Mouse (Mus musculus) CH12.LX (cell line): ENCODE data around the gene Exoc6. TPM values are rescaled to one million over a fixed set of nuclear protein-coding genes. Genes with fewer than 3 reads are reported as not detected.

Source experiments
- DNase-seq: peaks from one replicate; pipeline ENCODE4 v3.0.0-alpha.2; 2013; ENCODE audit errors: extremely low read depth
- H3K27ac ChIP-seq: 2 replicates; pipeline ENCODE4 v1.5.1; 2012; ENCODE audit warnings: low read depth, mild to moderate bottlenecking, control low read depth, moderate library complexity; ENCODE audit not compliant: insufficient read depth
- H3K27me3 ChIP-seq: replicated peaks from 2 replicates; pipeline ENCODE3; 2012; ENCODE audit warnings: inconsistent platforms
- H3K36me3 ChIP-seq, 2 experiments: replicated peaks in 1 of 2; 2 replicates each; pipeline versions ENCODE3 to v1.6.1; 2012; ENCODE audit warnings: inconsistent platforms in 1 of 2, low read length in 1 of 2, mild to moderate bottlenecking in 1 of 2, mixed read lengths in 1 of 2, moderate library complexity in 1 of 2; ENCODE audit not compliant: control insufficient read depth in 1 of 2, insufficient read depth in 1 of 2
- H3K4me1 ChIP-seq, 2 experiments: 2 replicates each; pipeline ENCODE4 v1.6.1; 2012; ENCODE audit warnings: inconsistent platforms in 1 of 2, moderate library complexity in 1 of 2; ENCODE audit not compliant: insufficient read depth in 2 of 2, control insufficient read depth in 1 of 2
- H3K4me2 ChIP-seq: 2 replicates; pipeline ENCODE4 v1.6.1; 2012; ENCODE audit warnings: low read depth, mild to moderate bottlenecking, control low read depth; ENCODE audit not compliant: poor library complexity, insufficient read depth, severe bottlenecking
- H3K4me3 ChIP-seq, 3 experiments: fragments of 150-350 bp in 1 of 3; sonication (generic) in 1 of 3; replicated peaks in 1 of 3; 2 replicates each; pipeline versions ENCODE3 to v1.5.1; 2011 to 2012; ENCODE audit warnings: low read depth in 2 of 3, low read length in 2 of 3, mild to moderate bottlenecking in 2 of 3, moderate library complexity in 2 of 3, control low read depth in 1 of 3, improper control_type of control experiment in 1 of 3, inconsistent platforms in 1 of 3, mixed read lengths in 1 of 3; ENCODE audit not compliant: poor library complexity in 1 of 3
- H3K79me2 ChIP-seq: replicated peaks from 2 replicates; pipeline ENCODE4 v1.6.1; 2012; ENCODE audit warnings: mild to moderate bottlenecking, moderate library complexity; ENCODE audit not compliant: control insufficient read depth, poor library complexity, insufficient read depth, severe bottlenecking; ENCODE audit errors: extremely low read depth
- H3K9ac ChIP-seq: 2 replicates; pipeline ENCODE4 v1.6.1; 2012; ENCODE audit warnings: low read depth, mild to moderate bottlenecking, control low read depth, moderate library complexity; ENCODE audit not compliant: insufficient read depth
- H3K9me3 ChIP-seq: replicated peaks from 2 replicates; pipeline ENCODE3; 2012; ENCODE audit warnings: low read length, inconsistent platforms, mixed read lengths
- BHLHE40 ChIP-seq: IDR thresholded peaks from 2 replicates; pipeline ENCODE4 v1.6.1; 2011; ENCODE audit warnings: mild to moderate bottlenecking, low read depth, low read length, improper control_type of control experiment
- CHD1 ChIP-seq: IDR thresholded peaks from 2 replicates; pipeline ENCODE4 v1.6.1; 2012; ENCODE audit warnings: low read depth, low read length, improper control_type of control experiment, inconsistent platforms
- CHD2 ChIP-seq: IDR thresholded peaks from 2 replicates; pipeline ENCODE4 v1.6.1; 2011; ENCODE audit warnings: low read length, improper control_type of control experiment
- CTCF ChIP-seq, 2 experiments: IDR thresholded peaks in 1 of 2; conservative IDR thresholded peaks in 1 of 2; 2 replicates each; pipeline ENCODE4 v1.5.1; 2011 to 2012; ENCODE audit warnings: low read depth in 2 of 2, low read length in 2 of 2, improper control_type of control experiment in 1 of 2, inconsistent platforms in 1 of 2, mild to moderate bottlenecking in 1 of 2, moderate library complexity in 1 of 2
- ETS1 ChIP-seq: conservative IDR thresholded peaks from 2 replicates; pipeline ENCODE4 v1.6.1; 2012; ENCODE audit warnings: low read depth, mild to moderate bottlenecking, inconsistent platforms, low read length, improper control_type of control experiment, moderate library complexity
- GABPA ChIP-seq: IDR thresholded peaks from 2 replicates; pipeline ENCODE4 v1.6.1; 2012; ENCODE audit warnings: low read depth, low read length, improper control_type of control experiment, inconsistent platforms; ENCODE audit not compliant: insufficient replicate concordance
- HCFC1 ChIP-seq: IDR thresholded peaks from 2 replicates; pipeline ENCODE4 v1.6.1; 2012; ENCODE audit warnings: low read depth, mild to moderate bottlenecking, inconsistent platforms, low read length, improper control_type of control experiment
- JUN ChIP-seq: IDR thresholded peaks from 2 replicates; pipeline ENCODE4 v1.6.1; 2011; ENCODE audit warnings: low read depth, mild to moderate bottlenecking, low read length, improper control_type of control experiment, moderate library complexity; ENCODE audit not compliant: insufficient read depth
- JUND ChIP-seq: conservative IDR thresholded peaks from 2 replicates; pipeline ENCODE4 v1.6.1; 2011; ENCODE audit warnings: low read depth, low read length, improper control_type of control experiment
- MAFK ChIP-seq: IDR thresholded peaks from 2 replicates; pipeline ENCODE4 v1.6.1; 2011; ENCODE audit warnings: low read length, improper control_type of control experiment; ENCODE audit not compliant: insufficient replicate concordance
- MAX ChIP-seq: IDR thresholded peaks from 2 replicates; pipeline ENCODE4 v1.6.1; 2011; ENCODE audit warnings: low read length, improper control_type of control experiment
- MAZ ChIP-seq: IDR thresholded peaks from 2 replicates; pipeline ENCODE4 v1.6.1; 2012; ENCODE audit warnings: low read depth, mild to moderate bottlenecking, inconsistent platforms, low read length, improper control_type of control experiment, moderate library complexity
- MEF2A ChIP-seq: IDR thresholded peaks from 2 replicates; pipeline ENCODE4 v1.6.1; 2014; ENCODE audit warnings: low read depth, mild to moderate bottlenecking, inconsistent platforms, low read length, improper control_type of control experiment, borderline replicate concordance
- MXI1 ChIP-seq: IDR thresholded peaks from 2 replicates; pipeline ENCODE4 v1.6.1; 2011; ENCODE audit warnings: mild to moderate bottlenecking, low read depth, low read length, improper control_type of control experiment
- MYC ChIP-seq: IDR thresholded peaks from 2 replicates; pipeline ENCODE4 v1.6.1; 2011; ENCODE audit warnings: low read depth, mild to moderate bottlenecking, improper control_type of control experiment, low read length
- NELFE ChIP-seq: IDR thresholded peaks from 2 replicates; pipeline ENCODE4 v1.6.1; 2011; ENCODE audit warnings: low read depth, low read length, improper control_type of control experiment
- NRF1 ChIP-seq: IDR thresholded peaks from 2 replicates; pipeline ENCODE4 v1.6.1; 2014; ENCODE audit warnings: low read depth, mild to moderate bottlenecking, inconsistent platforms, low read length, improper control_type of control experiment, moderate library complexity
- PAX5 ChIP-seq: IDR thresholded peaks from 2 replicates; pipeline ENCODE4 v1.6.1; 2012; ENCODE audit warnings: low read length, inconsistent platforms, mixed read lengths
- POLR2A ChIP-seq: IDR thresholded peaks from 2 replicates; pipeline ENCODE4 v1.6.1; 2011; ENCODE audit warnings: low read depth, mild to moderate bottlenecking, improper control_type of control experiment, low read length
- RAD21 ChIP-seq: IDR thresholded peaks from 2 replicates; pipeline ENCODE4 v1.6.1; 2011; ENCODE audit warnings: low read depth, mild to moderate bottlenecking, low read length, improper control_type of control experiment, moderate library complexity
- RCOR1 ChIP-seq: conservative IDR thresholded peaks from 2 replicates; pipeline ENCODE4 v1.6.1; 2012; ENCODE audit warnings: low read depth, mild to moderate bottlenecking, inconsistent platforms, low read length, improper control_type of control experiment
- SIN3A ChIP-seq: IDR thresholded peaks from 2 replicates; pipeline ENCODE4 v1.6.1; 2012; ENCODE audit warnings: low read length, improper control_type of control experiment, inconsistent platforms
- SMC3 ChIP-seq: IDR thresholded peaks from 2 replicates; pipeline ENCODE4 v1.6.1; 2011; ENCODE audit warnings: low read depth, low read length, improper control_type of control experiment
- USF1 ChIP-seq: IDR thresholded peaks from 2 replicates; pipeline ENCODE4 v1.6.1; 2014; ENCODE audit warnings: low read depth, mild to moderate bottlenecking, inconsistent platforms, low read length, improper control_type of control experiment
- USF2 ChIP-seq: conservative IDR thresholded peaks from 2 replicates; pipeline ENCODE4 v1.6.1; 2011; ENCODE audit warnings: low read depth, low read length, improper control_type of control experiment
- ZNF384 ChIP-seq: IDR thresholded peaks from 2 replicates; pipeline ENCODE4 v1.6.1; 2012; ENCODE audit warnings: low read depth, low read length, improper control_type of control experiment, inconsistent platforms
- dilution Hi-C: fragments of 300-500 bp; cut with MboI; formaldehyde crosslinking; loops from 2 replicates; pipeline ENCODE4 v1.14.3; 2020; ENCODE audit warnings: low sequenced_read_pairs; ENCODE audit not compliant: extremely low pct_unique_long_range_greater_than_20kb, extremely low pct_ligation_motif_present
- in situ Hi-C: fragments of 300-500 bp; cut with MboI; formaldehyde crosslinking; loops from 3 replicates; pipeline ENCODE4 v1.14.3; 2019; ENCODE audit warnings: low sequenced_read_pairs, low pct_ligation_motif_present, low pct_unique_long_range_greater_than_20kb, mixed read lengths
- polyA plus RNA-seq: library from polyadenylated mRNA; unstranded; fragments of >175 nt; gene quantifications from 2 replicates; pipeline ENCODE4 v1.2.1, GENCODE M21; 2012; ENCODE audit warnings: low read depth; ENCODE audit not compliant: insufficient read length
- total RNA-seq, 2 experiments: library from RNA; depleted of rRNA; stranded (reverse); fragments of 300-350 nt in 1 of 2; fragments of >200 nt in 1 of 2; gene quantifications; 2 replicates each; pipeline ENCODE4 v1.2.3; 2012 to 2014

Exoc6 gene
- total and polyA plus RNA-seq, 3 experiments: 8.0 to 18.5 (median 12.1) TPM

GRCm38 (mm10) chr19:37612893-37613292, 62.7 kb downstream of the Exoc6 start:
- no peaks in the 10 kb centered on the region for H3K9me3 ChIP-seq
- H3K27ac ChIP-seq: no peak overlapping the region
- H3K27me3 ChIP-seq: no peaks in the 10 kb centered on the region
- H3K4me3 ChIP-seq: no peak overlapping the region
- TF ChIP-seq USF1: no peak
- TF ChIP-seq ZNF384: no peak
- TF ChIP-seq NRF1: no peak
- TF ChIP-seq MEF2A: no peak
- no peak for TF ChIP-seq SIN3A
- no peak for TF ChIP-seq PAX5
- TF ChIP-seq, all 38 proteins: peak for 0
- Histone ChIP-seq H3K36me3 (peaks cover 2 to 36% of the 10 kb centered on the region in 2 experiments), H3K79me2 (no peaks in the 10 kb centered on the region), H3K9ac (no peak overlapping the region), H3K4me1 (peaks cover 0 to 3% of the 10 kb centered on the region in 2 experiments; a peak in 1 of 4 replicates), H3K4me2 (no peak overlapping the region)
- no peak for DNase-seq
- dilution Hi-C loops: no loop called here
- in situ Hi-C loops: no loop called here

- dilution Hi-C loops: no loop called here
- H3K4me1 ChIP-seq: peaks cover 0 to 3% of the 10 kb centered on the region in 2 experiments; a peak in 1 of 4 replicates
- no peak overlapping the region for H3K9ac ChIP-seq
- in situ Hi-C loops: no loop called here
- no peak overlapping the region for H3K4me2 ChIP-seq
- TF ChIP-seq CHD1: no peak
- TF ChIP-seq NELFE: no peak
- TF ChIP-seq MXI1: no peak
- TF ChIP-seq USF1: no peak
- no peak for DNase-seq
- no peaks in the 10 kb centered on the region for H3K79me2 ChIP-seq
- H3K36me3 ChIP-seq: peaks cover 2 to 22% of the 10 kb centered on the region in 2 experiments
- no peak overlapping the region for H3K27ac ChIP-seq
- H3K9me3 ChIP-seq: no peaks in the 10 kb centered on the region
- no peak overlapping the region for H3K4me3 ChIP-seq
- no peaks in the 10 kb centered on the region for H3K27me3 ChIP-seq
Measured at GRCm38 (mm10) chr19:37615039-37615630, 64.9 kb downstream of the Exoc6 start.

GRCm38 (mm10) chr19:37647994-37648393, 97.8 kb downstream of the Exoc6 start:
- peaks cover 0 to 5% of the 10 kb centered on the region in 2 experiments; a peak in 1 of 4 replicates for H3K4me1 ChIP-seq
- dilution Hi-C loops (no loop called here), in situ Hi-C loops (no loop called here)
- no peak overlapping the region for H3K4me3 ChIP-seq
- no peak overlapping the region for H3K4me2 ChIP-seq
- DNase-seq: no peak
- no peak overlapping the region for H3K9ac ChIP-seq
- no peaks in the 10 kb centered on the region for H3K79me2 ChIP-seq
- peaks cover 0 to 6% of the 10 kb centered on the region in 2 experiments for H3K36me3 ChIP-seq
- no peaks in the 10 kb centered on the region for H3K27me3 ChIP-seq
- H3K27ac ChIP-seq: no peak overlapping the region
- no peaks in the 10 kb centered on the region for H3K9me3 ChIP-seq
- TF ChIP-seq CHD2 (no peak), RCOR1 (no peak), GABPA (no peak), SIN3A (no peak), JUND (no peak), POLR2A (no peak), RAD21 (peak; percentile 40), HCFC1 (no peak), USF1 (no peak), NRF1 (no peak), JUN (no peak), MYC (no peak), MAFK (no peak), CTCF (conservative IDR thresholded peaks at IDR 0.05 in 1 of 2, IDR thresholded peaks at IDR 0.05 in 1 of 2; ENCODE audit: low read depth in 2 of 2, low read length in 2 of 2) (peak in 1 of 2 experiments; percentile 45; a peak in 2 of 4 replicates), SMC3 (peak; percentile 25), USF2 (no peak), NELFE (no peak), ETS1 (no peak), MAX (no peak), MAZ (no peak), BHLHE40 (no peak)
